Mouse (Mus musculus) stomach, embryonic 15.5 days (tissue): ENCODE data around the gene Cwc27. TPM values are rescaled to one million over a fixed set of nuclear protein-coding genes. Genes with fewer than 3 reads are reported as not detected.
A peak's percentile ranks its signal among the peaks of the same experiment; 100 is the strongest.

Experiments
- ATAC-seq: fragments of 200-750 bp; cut with Nextera tagmentation; 2 replicates; pipeline ENCODE4 v1.8.0; 2017; ENCODE audit warnings: low read depth, moderate number of reproducible peaks, moderate TSS enrichment; ENCODE audit not compliant: insufficient read depth, low FRiP score
- H3K27ac ChIP-seq: fragments of 300-500 bp; sonication (generic); 2 replicates; pipeline ENCODE4 v1.5.1; 2015; ENCODE audit warnings: mild to moderate bottlenecking, inconsistent platforms
- H3K27me3 ChIP-seq: fragments of 300-500 bp; sonication (generic); replicated peaks from 2 replicates; pipeline ENCODE4 v1.6.1; 2015; ENCODE audit warnings: inconsistent platforms
- H3K36me3 ChIP-seq: fragments of 300-500 bp; sonication (generic); 2 replicates; pipeline ENCODE4 v1.6.1; 2015; ENCODE audit warnings: inconsistent platforms
- H3K4me1 ChIP-seq: fragments of 300-500 bp; sonication (generic); 2 replicates; pipeline ENCODE4 v1.6.1; 2015; ENCODE audit warnings: inconsistent platforms
- H3K4me2 ChIP-seq: fragments of 300-500 bp; sonication (generic); 2 replicates; pipeline ENCODE4 v1.6.1; 2015; ENCODE audit warnings: mild to moderate bottlenecking, inconsistent platforms
- H3K4me3 ChIP-seq: fragments of 300-500 bp; sonication (generic); replicated peaks from 2 replicates; pipeline ENCODE4 v1.5.1; 2015; ENCODE audit warnings: inconsistent platforms
- H3K9ac ChIP-seq: fragments of 300-500 bp; sonication (generic); 2 replicates; pipeline ENCODE4 v1.6.1; 2015; ENCODE audit warnings: inconsistent platforms
- H3K9me3 ChIP-seq: fragments of 300-500 bp; sonication (generic); 2 replicates; pipeline ENCODE4 v1.6.1; 2016; ENCODE audit warnings: inconsistent platforms
- WGBS: fragments of 180-500 bp; shearing (Covaris S2); methylation state at CpG from one replicate; pipeline ENCODE4 v1.1.7; 2015; 5-methylcytosine and 5-hydroxymethylcytosine counted together
- polyA plus RNA-seq: library from polyadenylated mRNA; unstranded; fragments of >200 nt; fragmentation: Nextera tagmentation; extraction: Ambion mirVana; gene quantifications from 2 replicates; pipeline ENCODE4 v1.2.1, GENCODE M21; 2015

Cwc27 gene
- polyA plus RNA-seq, 1 experiment from 2014 or later, result 23.8 TPM

- Histone ChIP-seq H3K4me3 (no peak overlapping the region), H3K9me3 (no peaks in the 10 kb centered on the region), H3K27me3 (no peaks in the 10 kb centered on the region), H3K36me3 (no peaks in the 10 kb centered on the region), H3K27ac (no peak overlapping the region), H3K4me2 (no peak overlapping the region), H3K4me1 (peaks cover 11% of the 10 kb centered on the region), H3K9ac (no peak overlapping the region)
- no peak for ATAC-seq
- 40% methylated on average over 2 of the region's 2 CpGs for WGBS
Measured at GRCm38 (mm10) chr13:104634708-104635107, 182.2 kb downstream of the Cwc27 start.

DNA sequence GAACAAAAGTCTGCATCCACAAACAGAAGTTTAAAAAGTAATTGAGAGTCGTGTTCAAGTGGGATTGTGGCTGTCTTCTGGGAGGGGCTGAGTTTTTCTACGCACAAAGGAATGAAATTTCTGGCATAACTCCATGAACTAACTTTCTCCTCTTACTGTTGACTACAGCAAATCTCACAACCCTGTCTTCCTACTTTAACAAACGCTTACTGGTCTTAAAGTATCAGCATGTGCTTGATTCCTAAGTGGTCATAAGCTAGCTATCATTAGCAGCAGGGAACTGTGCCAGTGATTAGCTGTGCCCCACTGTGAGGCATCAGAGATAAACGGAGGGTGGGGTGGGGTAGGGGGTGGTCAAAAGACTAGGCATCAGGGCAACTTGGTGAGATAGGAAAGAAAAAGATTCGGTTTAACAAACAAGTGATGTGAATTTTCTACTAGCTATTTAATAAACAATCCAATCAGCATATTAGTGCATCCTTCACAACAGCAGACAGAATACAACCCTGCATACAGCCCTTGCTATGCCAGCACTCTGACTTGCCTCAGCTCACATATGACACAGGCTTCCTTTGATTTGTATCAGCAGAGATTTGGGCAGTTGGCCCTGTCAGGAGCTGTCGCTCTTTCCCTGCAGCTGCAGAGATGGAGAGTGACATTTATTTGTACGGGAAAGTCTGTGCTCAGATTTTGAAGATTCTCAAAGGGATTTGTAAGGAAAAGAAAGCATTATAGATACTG is 184.3 kb downstream of the Cwc27 start:
- peak; percentile 42; the same call in 1 of the 2 replicates for ATAC-seq
- Histone ChIP-seq H3K9me3 (no peaks in the 10 kb centered on the region), H3K4me1 (peaks cover 11% of the 10 kb centered on the region), H3K4me3 (no peak overlapping the region), H3K27ac (peak overlapping the region; percentile 84; the same call in 1 of the 2 replicates), H3K36me3 (no peaks in the 10 kb centered on the region), H3K4me2 (no peak overlapping the region), H3K9ac (no peak overlapping the region), H3K27me3 (no peaks in the 10 kb centered on the region)
- WGBS, result 41% methylated on average over 7 of the region's 7 CpGs

DNA sequence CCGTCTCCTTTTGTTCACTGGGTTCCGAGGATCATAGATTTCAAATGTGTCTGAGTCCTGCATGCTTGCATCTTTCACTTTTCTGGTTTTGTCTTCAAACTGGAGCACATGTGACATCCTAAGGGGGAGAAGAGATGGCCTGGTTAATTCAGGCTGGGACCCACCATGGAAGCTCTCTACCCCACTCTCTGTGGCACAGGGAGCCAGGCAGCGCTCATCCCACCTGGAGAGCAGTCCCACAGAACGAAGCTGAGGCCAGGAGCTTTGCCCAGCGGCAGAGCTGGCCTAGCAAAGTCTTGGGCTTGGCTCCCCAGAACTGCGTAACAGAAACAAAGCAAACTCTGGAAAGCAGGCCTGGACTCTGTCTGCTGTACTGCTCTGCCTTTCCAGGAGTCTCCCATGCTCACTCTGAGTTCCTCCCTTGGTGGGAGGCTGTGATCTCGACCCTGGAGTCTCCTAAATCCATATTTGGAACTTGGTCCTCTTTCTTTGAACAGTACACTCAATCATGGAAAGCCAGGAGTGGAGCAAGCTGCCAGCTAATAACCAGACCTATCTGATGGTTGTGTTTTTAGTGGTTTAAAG is 185.2 kb downstream of the Cwc27 start:
- peak; percentile 80 for ATAC-seq
- H3K27ac ChIP-seq, result peak overlapping the region; percentile 84
- H3K27me3 ChIP-seq, result no peaks in the 10 kb centered on the region
- WGBS, result 66% methylated on average over 7 of the region's 7 CpGs
- no peak overlapping the region for H3K9ac ChIP-seq
- no peak overlapping the region for H3K4me2 ChIP-seq
- no peaks in the 10 kb centered on the region for H3K9me3 ChIP-seq
- no peak overlapping the region for H3K4me3 ChIP-seq
- peaks cover 11% of the 10 kb centered on the region for H3K4me1 ChIP-seq
- no peaks in the 10 kb centered on the region for H3K36me3 ChIP-seq

DNA sequence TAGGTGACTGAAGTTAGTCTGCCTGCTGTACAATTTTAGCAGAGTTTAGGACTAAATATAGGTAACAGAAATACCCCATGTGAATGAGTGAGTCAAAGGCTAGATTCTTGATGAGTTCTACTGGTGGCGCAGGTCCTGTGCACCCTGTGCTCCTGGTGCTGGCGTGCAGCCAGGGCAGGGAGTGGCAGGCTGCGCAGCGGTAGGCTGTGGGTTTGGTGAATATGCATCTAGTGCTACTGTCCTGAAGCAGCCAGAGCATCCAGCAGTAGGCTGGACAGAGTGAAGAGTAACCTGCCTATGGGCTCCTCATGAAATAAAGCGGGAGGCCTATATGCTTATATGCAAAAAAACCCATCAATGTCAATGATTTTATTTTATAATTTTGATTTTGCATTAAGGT is 186.1 kb downstream of the Cwc27 start:
- no peak overlapping the region for H3K4me2 ChIP-seq
- H3K4me1 ChIP-seq, result peaks cover 11% of the 10 kb centered on the region
- no peak overlapping the region for H3K4me3 ChIP-seq
- no peaks in the 10 kb centered on the region for H3K36me3 ChIP-seq
- WGBS, result 82% methylated on average over 5 of the region's 5 CpGs
- no peak overlapping the region for H3K27ac ChIP-seq
- no peak; the same call in 1 of the 2 replicates for ATAC-seq
- H3K27me3 ChIP-seq, result no peaks in the 10 kb centered on the region
- no peaks in the 10 kb centered on the region for H3K9me3 ChIP-seq
- H3K9ac ChIP-seq, result no peak overlapping the region

- H3K9me3 ChIP-seq, result no peaks in the 10 kb centered on the region
- no peak overlapping the region for H3K4me3 ChIP-seq
- 86% methylated on average over 11 of the region's 11 CpGs for WGBS
- H3K27me3 ChIP-seq, result no peaks in the 10 kb centered on the region
- H3K27ac ChIP-seq, result no peak overlapping the region
- no peak overlapping the region for H3K4me2 ChIP-seq
- peaks cover 11% of the 10 kb centered on the region for H3K4me1 ChIP-seq
- H3K9ac ChIP-seq, result no peak overlapping the region
- no peaks in the 10 kb centered on the region for H3K36me3 ChIP-seq
- no peak for ATAC-seq
Measured at GRCm38 (mm10) chr13:104629621-104630020, 187.3 kb downstream of the Cwc27 start.

GRCm38 (mm10) chr13:104628019-104628418 is 188.9 kb downstream of the Cwc27 start:
- Histone ChIP-seq H3K36me3 (no peaks in the 10 kb centered on the region), H3K27ac (no peak overlapping the region), H3K4me3 (no peak overlapping the region), H3K27me3 (no peaks in the 10 kb centered on the region), H3K9ac (no peak overlapping the region), H3K9me3 (no peaks in the 10 kb centered on the region), H3K4me1 (peaks cover 14% of the 10 kb centered on the region), H3K4me2 (no peak overlapping the region)
- 80% methylated on average over 4 of the region's 4 CpGs for WGBS
- ATAC-seq, result no peak

DNA sequence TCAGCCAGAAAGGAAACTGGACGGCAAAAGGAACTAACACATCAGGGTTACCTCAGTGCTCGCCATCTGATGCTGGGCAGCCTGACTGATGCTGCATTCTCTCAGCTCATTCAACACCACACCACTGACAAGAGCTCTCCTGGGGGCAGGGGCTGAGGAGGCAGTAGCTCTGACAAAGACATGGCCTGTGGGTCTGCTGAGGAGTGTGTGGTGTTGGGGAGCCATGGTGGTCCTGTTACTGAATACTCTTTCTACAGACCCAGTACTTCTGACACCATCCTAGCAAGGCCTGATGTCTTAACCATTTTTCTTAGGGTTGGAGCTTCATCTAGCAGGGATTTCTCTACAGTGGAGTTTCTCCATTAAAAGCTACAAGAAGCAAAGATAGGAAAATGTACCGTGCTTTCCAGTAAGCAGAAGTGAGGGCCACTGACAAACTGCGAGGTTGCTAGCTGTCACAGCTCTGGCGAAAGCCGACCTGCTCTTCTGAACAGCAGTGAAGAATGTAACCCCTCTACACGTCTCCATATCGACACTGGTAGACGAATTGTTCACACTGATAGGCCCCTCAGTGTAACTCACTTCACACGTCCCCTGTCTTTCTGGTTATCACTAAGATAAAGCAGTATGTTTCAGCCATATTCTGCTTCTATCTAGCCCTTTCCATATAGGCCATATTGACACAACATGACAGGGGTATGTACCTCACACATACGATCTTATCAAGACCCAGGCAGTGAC is 189.6 kb downstream of the Cwc27 start:
- peaks cover 11% of the 10 kb centered on the region for H3K4me1 ChIP-seq
- no peaks in the 10 kb centered on the region for H3K36me3 ChIP-seq
- H3K27me3 ChIP-seq, result no peaks in the 10 kb centered on the region
- H3K9me3 ChIP-seq, result no peaks in the 10 kb centered on the region
- H3K4me3 ChIP-seq, result no peak overlapping the region
- H3K4me2 ChIP-seq, result no peak overlapping the region
- no peak for ATAC-seq
- no peak overlapping the region for H3K9ac ChIP-seq
- H3K27ac ChIP-seq, result no peak overlapping the region
- WGBS, result 69% methylated on average over 11 of the region's 11 CpGs

- no peaks in the 10 kb centered on the region for H3K9me3 ChIP-seq
- H3K4me3 ChIP-seq, result no peak overlapping the region
- H3K4me2 ChIP-seq, result no peak overlapping the region
- H3K27ac ChIP-seq, result no peak overlapping the region
- no peak for ATAC-seq
- no peaks in the 10 kb centered on the region for H3K36me3 ChIP-seq
- 57% methylated on average over 12 of the region's 12 CpGs for WGBS
- no peak overlapping the region for H3K9ac ChIP-seq
- H3K27me3 ChIP-seq, result no peaks in the 10 kb centered on the region
- H3K4me1 ChIP-seq, result peaks cover 3% of the 10 kb centered on the region; the same call in 1 of the 2 replicates
Measured at GRCm38 (mm10) chr13:104623130-104623891, 193.6 kb downstream of the Cwc27 start.

GRCm38 (mm10) chr13:104622102-104622743 is 194.7 kb downstream of the Cwc27 start:
- H3K9ac ChIP-seq, result no peak overlapping the region
- no peaks in the 10 kb centered on the region for H3K9me3 ChIP-seq
- peaks cover 3% of the 10 kb centered on the region; the same call in 1 of the 2 replicates for H3K4me1 ChIP-seq
- H3K27ac ChIP-seq, result no peak overlapping the region
- no peak for ATAC-seq
- no peak overlapping the region for H3K4me3 ChIP-seq
- 82% methylated on average over 6 of the region's 6 CpGs for WGBS
- no peaks in the 10 kb centered on the region for H3K27me3 ChIP-seq
- H3K36me3 ChIP-seq, result no peaks in the 10 kb centered on the region
- H3K4me2 ChIP-seq, result no peak overlapping the region

DNA sequence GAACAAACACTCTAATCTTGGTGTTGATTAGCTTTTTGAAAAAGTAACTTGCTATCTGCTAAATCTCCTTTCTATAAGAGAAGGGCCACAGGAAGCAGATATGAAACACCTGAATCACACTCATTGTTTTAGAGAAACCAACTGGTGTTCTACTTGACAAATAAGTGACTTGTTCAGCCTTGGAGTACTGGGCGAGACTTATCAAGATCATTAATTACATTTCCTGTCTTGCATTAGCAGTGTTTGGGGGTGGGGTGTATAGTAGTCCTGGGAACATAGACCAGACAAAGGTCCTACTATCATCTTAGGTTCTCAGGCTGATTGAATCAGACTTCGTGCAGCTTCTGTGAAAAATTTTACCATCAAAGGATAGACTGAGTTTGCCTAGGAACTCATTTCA is 196.5 kb downstream of the Cwc27 start:
- ATAC-seq, result 0 out of 2 replicates have a peak, but pooled peaks have one; percentile 39
- Histone ChIP-seq H3K9ac (no peak overlapping the region), H3K27ac (no peak overlapping the region), H3K4me1 (peaks cover 3% of the 10 kb centered on the region; the same call in 1 of the 2 replicates), H3K4me2 (no peak overlapping the region), H3K36me3 (no peaks in the 10 kb centered on the region), H3K9me3 (no peaks in the 10 kb centered on the region), H3K4me3 (no peak overlapping the region), H3K27me3 (no peaks in the 10 kb centered on the region)
- WGBS, result 44% methylated on average over 2 of the region's 2 CpGs
